Mouse (Mus musculus) liver, postnatal 0 days (tissue): ENCODE results near the gene Mlec. TPM values are rescaled to one million over a fixed set of nuclear protein-coding genes. Genes with fewer than 3 reads are reported as not detected.

ENCODE experiments used
- ATAC-seq: fragments of 200-750 bp; cut with Nextera tagmentation; 2 replicates; pipeline ENCODE4 v1.8.0; 2017; ENCODE audit warnings: mild to moderate bottlenecking, moderate library complexity
- DNase-seq: peaks from one replicate; pipeline ENCODE4 v3.0.0-alpha.2; 2016
- H3K27ac ChIP-seq: fragments of 300-500 bp; sonication (generic); 2 replicates; pipeline ENCODE4 v1.5.1; 2014; ENCODE audit warnings: antibody characterized with exemption, moderate library complexity, mild to moderate bottlenecking, low read depth
- H3K27me3 ChIP-seq: fragments of 300-500 bp; sonication (generic); 2 replicates; pipeline ENCODE4 v1.6.1; 2014; ENCODE audit warnings: low read length, control low read depth, mixed read lengths; ENCODE audit not compliant: insufficient read depth
- H3K36me3 ChIP-seq: fragments of 300-500 bp; sonication (generic); replicated peaks from 2 replicates; pipeline ENCODE4 v1.6.1; 2014; ENCODE audit warnings: mild to moderate bottlenecking, control low read depth, low read length, moderate library complexity, mixed read lengths; ENCODE audit not compliant: insufficient read depth
- H3K4me1 ChIP-seq: fragments of 300-500 bp; sonication (generic); 2 replicates; pipeline ENCODE4 v1.6.1; 2014; ENCODE audit warnings: antibody characterized with exemption, mild to moderate bottlenecking, control low read depth; ENCODE audit not compliant: insufficient read depth
- H3K4me2 ChIP-seq: fragments of 300-500 bp; sonication (generic); 2 replicates; pipeline ENCODE4 v1.6.1; 2014; ENCODE audit warnings: low read depth, mild to moderate bottlenecking, low read length, moderate library complexity, mixed read lengths
- H3K4me3 ChIP-seq: fragments of 300-500 bp; sonication (generic); 2 replicates; pipeline ENCODE4 v1.5.1; 2014; ENCODE audit warnings: low read depth, low read length
- H3K9ac ChIP-seq: fragments of 300-500 bp; sonication (generic); replicated peaks from 2 replicates; pipeline ENCODE4 v1.6.1; 2014; ENCODE audit warnings: mild to moderate bottlenecking, moderate library complexity
- H3K9me3 ChIP-seq: fragments of 300-500 bp; sonication (generic); 2 replicates; pipeline ENCODE4 v1.6.1; 2016; ENCODE audit warnings: mild to moderate bottlenecking, control low read depth, low read length, mixed read lengths
- CTCF ChIP-seq: sonication (generic); IDR thresholded peaks from 2 replicates; pipeline ENCODE4 v1.5.1; 2016; ENCODE audit warnings: antibody characterized with exemption, low read depth
- EP300 ChIP-seq: IDR thresholded peaks from 2 replicates; pipeline ENCODE4 v1.6.1; 2016; ENCODE audit warnings: antibody characterized with exemption, low read depth, mild to moderate bottlenecking
- WGBS: fragments of 180-500 bp; shearing (Covaris S2); extraction: QIAGEN DNeasy Blood & Tissue Kit; methylation state at CpG from one replicate; pipeline ENCODE4 v1.1.7; 2014; ENCODE audit not compliant: insufficient replicate concordance; 5-methylcytosine and 5-hydroxymethylcytosine counted together
- polyA plus RNA-seq: library from polyadenylated mRNA; unstranded; fragments of >200 nt; fragmentation: Nextera tagmentation; extraction: Ambion mirVana; gene quantifications from 2 replicates; pipeline ENCODE4 v1.2.1, GENCODE M21; 2015

Mlec gene
- polyA plus RNA-seq, 1 experiment from 2014 or later = 8.2 TPM

- H3K9me3 ChIP-seq = no peaks in the 10 kb centered on the region
- 88% methylated on average over 8 of the region's 8 CpGs for WGBS
- TF ChIP-seq CTCF = no peak
- TF ChIP-seq EP300 = no peak
- DNase-seq (no peak), ATAC-seq (no peak)
- no peaks in the 10 kb centered on the region for H3K27me3 ChIP-seq
- H3K4me1 ChIP-seq = peaks cover 22% of the 10 kb centered on the region
- H3K4me3 ChIP-seq = no peak overlapping the region
- H3K27ac ChIP-seq = no peak overlapping the region
- H3K36me3 ChIP-seq = peaks cover 46% of the 10 kb centered on the region
- no peak overlapping the region; the same call in 1 of the 2 replicates for H3K9ac ChIP-seq
- H3K4me2 ChIP-seq = no peak overlapping the region
Observed at GRCm38 (mm10) chr5:115148378-115148777, 9.6 kb downstream of the Mlec start.

- ATAC-seq (no peak), DNase-seq (no peak)
- Histone ChIP-seq H3K27ac (no peak overlapping the region), H3K4me3 (no peak overlapping the region), H3K27me3 (no peaks in the 10 kb centered on the region), H3K4me1 (peaks cover 12% of the 10 kb centered on the region; the same call in 1 of the 2 replicates), H3K9ac (no peak overlapping the region), H3K9me3 (no peaks in the 10 kb centered on the region), H3K36me3 (peaks cover 46% of the 10 kb centered on the region), H3K4me2 (no peak overlapping the region)
- 81% methylated on average over 3 of the region's 3 CpGs for WGBS
- TF ChIP-seq CTCF = no peak
- no peak for TF ChIP-seq EP300
Observed at GRCm38 (mm10) chr5:115147388-115147787, 10.6 kb downstream of the Mlec start.

- DNase-seq (no peak), ATAC-seq (no peak)
- Histone ChIP-seq H3K27me3 (no peaks in the 10 kb centered on the region), H3K4me2 (no peak overlapping the region), H3K4me1 (peaks cover 7% of the 10 kb centered on the region; the same call in 1 of the 2 replicates), H3K4me3 (no peak overlapping the region), H3K9ac (no peak overlapping the region), H3K9me3 (no peaks in the 10 kb centered on the region), H3K36me3 (peaks cover 46% of the 10 kb centered on the region), H3K27ac (no peak overlapping the region)
- TF ChIP-seq CTCF = no peak
- no peak for TF ChIP-seq EP300
Observed at GRCm38 (mm10) chr5:115146747-115147130, 11.2 kb downstream of the Mlec start.

- Histone ChIP-seq H3K9me3 (no peaks in the 10 kb centered on the region), H3K36me3 (peaks cover 46% of the 10 kb centered on the region), H3K4me1 (peaks cover 7% of the 10 kb centered on the region; the same call in 1 of the 2 replicates), H3K27me3 (no peaks in the 10 kb centered on the region), H3K27ac (no peak overlapping the region), H3K9ac (no peak overlapping the region), H3K4me3 (no peak overlapping the region), H3K4me2 (no peak overlapping the region)
- TF ChIP-seq CTCF (no peak), EP300 (no peak)
- DNase-seq (no peak), ATAC-seq (no peak)
- WGBS = 80% methylated on average over 6 of the region's 6 CpGs
Observed at GRCm38 (mm10) chr5:115145976-115146746, 11.8 kb downstream of the Mlec start.

- no peak overlapping the region for H3K9ac ChIP-seq
- H3K27ac ChIP-seq = no peak overlapping the region
- TF ChIP-seq CTCF (no peak), EP300 (no peak)
- WGBS = 74% methylated on average over 11 of the region's 11 CpGs
- no peaks in the 10 kb centered on the region for H3K9me3 ChIP-seq
- H3K4me3 ChIP-seq = no peak overlapping the region
- no peak overlapping the region for H3K4me2 ChIP-seq
- DNase-seq (no peak), ATAC-seq (no peak)
- H3K4me1 ChIP-seq = peaks cover under 1% of the 10 kb centered on the region; the same call in 1 of the 2 replicates
- H3K36me3 ChIP-seq = peaks cover 39% of the 10 kb centered on the region
- H3K27me3 ChIP-seq = no peaks in the 10 kb centered on the region
Observed at GRCm38 (mm10) chr5:115145253-115145968, 12.6 kb downstream of the Mlec start.

- no peaks in the 10 kb centered on the region for H3K4me1 ChIP-seq
- H3K27ac ChIP-seq = no peak overlapping the region
- peaks cover 34% of the 10 kb centered on the region for H3K36me3 ChIP-seq
- no peak overlapping the region for H3K9ac ChIP-seq
- TF ChIP-seq EP300 = no peak
- no peak for TF ChIP-seq CTCF
- H3K4me3 ChIP-seq = no peak overlapping the region
- 73% methylated on average over 6 of the region's 6 CpGs for WGBS
- no peak overlapping the region for H3K4me2 ChIP-seq
- no peaks in the 10 kb centered on the region for H3K27me3 ChIP-seq
- H3K9me3 ChIP-seq = no peaks in the 10 kb centered on the region
- ATAC-seq = no peak
- no peak for DNase-seq
Observed at GRCm38 (mm10) chr5:115144471-115144870, 13.5 kb downstream of the Mlec start.
